Mouse (Mus musculus) left cerebral cortex, postnatal 25 days (tissue): ENCODE results near the gene Zfyve28. TPM values are rescaled to one million over a fixed set of nuclear protein-coding genes. Genes with fewer than 3 reads are reported as not detected.

ENCODE experiments used
- DNase-seq, 2 experiments: peaks; one replicate each; pipeline ENCODE4 v3.0.0; 2022; ENCODE audit warnings: low spot score in 2 of 2, mixed read lengths in 1 of 2
- intact Hi-C: fragments of 180-260 bp; cut with DNase I; formaldehyde crosslinking; loops from one replicate; pipeline ENCODE4 v1.15.1; 2025
- total RNA-seq, 2 experiments: library from RNA; stranded (reverse); gene quantifications; 2 replicates each; pipeline ENCODE4 v1.2.3; 2021

Zfyve28 gene
- total RNA-seq, 2 experiments from 2014 or later = 40.6 to 62.2 TPM

DNA sequence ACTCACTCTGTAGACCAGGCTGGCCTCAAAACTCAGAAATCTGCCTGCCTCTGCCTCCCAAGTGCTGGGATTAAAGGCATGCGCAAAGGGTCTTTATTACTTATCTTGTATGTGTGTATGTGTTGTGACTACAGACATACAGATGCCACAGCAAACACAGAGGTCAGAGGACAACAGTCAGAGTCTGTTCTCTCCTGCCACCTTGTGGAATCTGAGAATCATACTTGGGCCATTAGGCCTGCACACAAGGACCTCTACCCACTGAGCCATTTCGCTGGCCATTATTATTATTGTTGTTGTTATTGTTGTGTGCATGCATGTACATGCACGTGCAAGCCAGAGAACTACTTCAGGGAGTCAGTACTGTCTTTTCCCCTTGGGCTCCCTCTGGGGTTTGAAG, 33.1 kb downstream of the Zfyve28 start:
- intact Hi-C loops = no loop called here
- DNase-seq = no peak

- intact Hi-C loops = no loop called here
- DNase-seq = no peak
Observed at GRCm38 (mm10) chr5:34254309-34254708, 33.9 kb downstream of the Zfyve28 start.

DNA sequence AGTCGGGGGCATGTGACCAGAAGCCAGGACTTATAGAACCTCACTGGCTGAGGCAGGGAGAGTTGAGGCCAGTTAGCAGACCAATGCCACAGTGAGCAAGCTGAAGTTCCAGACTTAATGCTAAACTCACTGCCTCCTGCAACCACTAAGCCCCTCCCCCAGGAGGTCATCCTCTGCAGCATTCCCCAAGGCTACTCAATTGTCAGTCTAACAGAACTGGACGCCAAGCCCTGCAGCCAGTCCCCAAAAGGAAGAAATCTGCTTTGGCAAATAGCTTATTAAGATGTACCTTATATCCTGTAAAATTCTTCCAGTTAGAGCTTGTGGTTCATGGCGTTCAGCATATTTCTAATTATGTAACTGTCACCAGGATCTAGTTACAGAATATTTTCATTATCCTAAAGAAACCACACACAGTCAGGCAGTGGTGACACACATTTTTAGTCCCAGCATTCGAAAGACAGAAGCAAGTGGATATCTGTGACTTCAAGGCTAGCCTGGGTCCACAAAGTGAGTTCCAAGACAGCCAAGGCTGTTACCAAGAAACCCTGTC, 35.2 kb downstream of the Zfyve28 start:
- intact Hi-C loops = no loop called here
- DNase-seq = peak in 1 of 2 experiments; percentile 52

DNA sequence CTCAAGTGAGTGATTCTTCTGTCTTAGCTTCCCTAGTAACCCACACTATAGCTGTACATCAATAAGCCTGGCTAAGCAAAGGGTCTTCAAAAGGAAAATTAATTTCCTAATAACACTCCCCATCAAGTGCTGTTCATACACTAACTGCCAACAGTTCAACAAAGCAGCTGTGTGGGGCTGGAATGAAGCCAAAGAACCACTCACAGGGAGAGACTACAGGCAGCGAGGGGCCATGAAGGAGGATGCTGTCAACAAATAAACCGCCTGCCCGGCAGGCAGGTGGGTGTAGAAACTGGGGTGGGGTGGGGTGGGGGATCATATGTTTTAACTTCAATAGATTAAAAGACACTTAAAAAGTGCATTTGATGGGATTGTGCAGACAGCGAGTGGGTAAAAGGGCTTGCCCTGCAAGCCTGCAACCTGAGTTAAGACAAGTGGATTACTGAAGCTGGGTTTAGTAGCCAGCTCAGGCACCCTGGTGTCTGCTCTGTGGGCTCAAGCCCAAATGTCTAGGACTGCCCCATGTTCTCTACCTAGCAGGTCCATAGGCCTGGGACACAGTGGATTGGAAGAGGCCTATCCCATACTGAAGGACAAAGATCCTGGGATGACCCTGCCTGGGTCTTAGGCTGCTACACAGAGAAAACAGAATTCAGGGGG, 35.8 kb downstream of the Zfyve28 start:
- no peak for DNase-seq
- intact Hi-C loops = no loop called here

DNA sequence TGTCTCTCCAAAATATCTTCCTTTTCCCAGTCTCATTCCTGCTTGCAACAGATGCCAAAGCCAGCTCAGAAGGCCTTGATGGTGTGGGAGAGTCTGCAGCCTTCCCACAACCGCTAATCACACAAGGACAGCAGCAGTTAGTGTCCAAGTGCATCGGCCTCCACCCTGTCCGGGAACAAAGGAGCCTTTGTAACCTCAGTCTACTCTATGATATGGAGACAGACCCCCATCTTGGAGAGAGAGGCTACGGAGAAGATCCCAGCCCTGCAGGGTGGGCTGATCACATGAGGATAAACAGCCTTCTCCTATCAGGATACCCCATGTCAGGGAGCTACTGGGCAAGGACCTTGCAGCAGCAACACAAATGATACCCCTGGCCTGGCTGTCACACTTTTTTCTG, 36.5 kb downstream of the Zfyve28 start:
- no peak for DNase-seq
- intact Hi-C loops = no loop called here

DNA sequence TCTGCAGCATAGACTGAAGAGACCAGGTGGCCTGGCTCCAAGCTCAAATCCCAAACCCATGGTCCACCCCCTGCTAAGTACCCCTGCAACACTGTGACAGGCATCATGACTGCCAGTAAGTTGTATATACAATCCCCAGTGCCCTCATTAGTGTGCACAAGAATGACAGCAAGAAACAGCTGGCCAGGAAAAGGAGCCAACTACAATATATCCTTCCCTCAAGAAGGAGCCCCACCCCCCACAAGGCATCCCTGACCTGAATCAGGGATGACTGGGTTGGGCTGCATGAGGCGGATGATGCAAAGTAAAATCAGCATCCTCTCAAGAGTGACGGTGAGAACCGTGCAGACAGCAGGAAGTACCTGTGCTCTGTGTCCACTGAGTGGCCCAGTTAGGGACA, 38.2 kb downstream of the Zfyve28 start:
- DNase-seq = no peak
- intact Hi-C loops = no loop called here

DNA sequence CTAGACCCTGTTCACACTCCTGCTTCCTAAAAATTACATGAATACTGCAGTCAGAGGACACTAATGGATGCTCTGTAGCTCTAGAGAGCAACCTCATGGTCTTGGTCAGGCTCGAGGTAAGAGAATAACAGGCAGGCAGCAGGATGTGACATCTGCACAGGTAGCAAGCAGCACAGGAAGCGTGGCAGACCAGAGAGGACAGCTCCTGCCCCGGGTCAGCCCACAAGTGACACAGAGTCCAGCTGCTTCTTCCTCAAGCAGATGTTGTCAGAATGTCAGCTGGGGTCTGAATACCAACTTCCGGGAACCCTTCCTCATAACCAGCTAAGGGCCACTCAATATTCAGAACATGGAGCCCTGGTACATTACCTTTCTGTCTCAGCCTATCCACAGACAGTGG, 39.1 kb downstream of the Zfyve28 start:
- intact Hi-C loops = no loop called here
- DNase-seq = no peak

GRCm38 (mm10) chr5:34246443-34246842, 41.8 kb downstream of the Zfyve28 start:
- intact Hi-C loops = no loop called here
- DNase-seq = no peak

- intact Hi-C loops = loop anchor here (2.0 kb wide), 2 partner anchors 34 to 46 kb away; no protein-coding TSS in a partner anchor
- no peak for DNase-seq
Observed at GRCm38 (mm10) chr5:34243062-34243461, 45.2 kb downstream of the Zfyve28 start.

DNA sequence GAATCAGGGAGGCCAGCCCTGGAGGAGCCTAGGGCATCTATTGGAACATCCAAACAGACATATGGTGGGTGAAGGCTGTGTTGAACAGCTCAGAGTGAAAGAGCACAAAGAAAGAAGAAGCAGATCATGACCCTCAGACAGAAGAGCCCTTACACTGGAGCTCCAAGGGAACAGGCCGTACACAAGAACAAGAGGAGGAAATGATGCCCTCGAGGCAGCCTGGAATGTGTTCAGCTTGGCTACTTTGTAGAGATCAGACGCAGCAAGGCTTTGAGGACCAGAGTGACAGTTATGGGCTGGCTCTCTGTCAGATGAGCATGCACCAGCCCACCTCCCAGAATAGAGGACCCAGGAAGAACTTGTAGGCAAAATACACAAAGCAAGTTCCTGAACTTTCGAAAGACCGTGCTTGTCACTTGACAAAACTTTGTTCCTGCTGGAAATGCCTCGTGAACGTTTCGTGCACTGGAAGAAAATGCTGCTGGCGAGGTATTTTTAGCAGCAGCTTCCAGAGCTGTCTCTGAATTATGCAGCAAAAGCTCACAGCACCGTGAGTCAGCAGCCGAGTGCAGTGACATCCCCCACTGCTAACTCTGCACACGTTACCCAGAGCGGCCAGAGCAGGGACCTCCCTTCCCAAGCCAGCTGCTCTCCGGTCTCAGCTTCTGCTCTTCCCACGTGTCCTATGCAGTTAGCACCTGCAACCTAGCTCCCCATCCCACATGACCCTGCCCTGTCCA, 45.9 kb downstream of the Zfyve28 start:
- intact Hi-C loops = loop anchor here (2.0 kb wide), 2 partner anchors 34 to 46 kb away; no protein-coding TSS in a partner anchor
- DNase-seq = peak; percentile 79 to 96

DNA sequence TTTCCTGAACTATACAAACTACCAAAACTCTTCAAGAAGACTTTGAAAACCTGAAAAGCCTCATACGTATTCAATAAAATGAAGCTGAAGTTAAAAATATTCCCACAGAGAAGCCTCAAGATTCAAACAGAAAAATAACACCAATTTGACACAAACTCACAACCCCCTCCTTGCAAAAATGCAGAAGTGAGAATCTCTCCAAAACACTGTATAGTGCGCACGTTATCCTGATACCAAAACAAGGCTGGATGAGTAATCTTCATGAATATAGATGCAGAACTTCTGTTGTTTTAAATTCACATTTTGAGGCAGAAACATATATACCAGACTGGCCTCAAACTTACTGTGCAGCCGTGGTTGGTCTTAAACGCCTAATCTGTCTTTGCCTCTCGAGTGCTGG, 49.8 kb downstream of the Zfyve28 start:
- peak in 1 of 2 experiments; percentile 77 for DNase-seq
- intact Hi-C loops = no loop called here

DNA sequence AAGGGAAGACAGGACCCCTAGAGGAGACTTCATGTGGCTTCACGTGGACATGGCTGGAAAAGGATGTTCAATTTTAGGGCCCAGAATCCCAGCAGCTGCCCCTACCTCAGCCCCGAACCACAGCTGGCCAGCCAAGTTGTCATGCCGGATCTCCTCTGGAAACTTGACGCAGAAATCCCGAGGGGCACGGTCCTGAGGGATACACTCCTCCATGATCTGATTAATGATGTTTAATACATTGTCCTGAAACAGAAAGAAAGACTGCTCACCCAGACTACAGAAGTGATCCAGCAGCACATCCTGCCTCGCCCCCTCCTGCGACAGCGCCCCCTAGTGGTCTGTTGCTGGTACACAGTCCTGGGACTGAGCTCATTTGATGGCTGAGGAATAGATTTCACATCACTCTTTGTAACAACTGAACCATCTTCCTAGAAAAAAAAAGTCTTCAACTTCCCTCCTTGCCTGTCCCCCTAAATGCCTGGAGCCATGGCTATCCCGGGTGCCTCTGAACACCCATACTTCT, 52.3 kb downstream of the Zfyve28 start:
- DNase-seq = no peak
- intact Hi-C loops = no loop called here

- intact Hi-C loops = no loop called here
- DNase-seq = no peak
Observed at GRCm38 (mm10) chr5:34235056-34235455, 53.2 kb downstream of the Zfyve28 start.

GRCm38 (mm10) chr5:34233221-34233515, 55.1 kb downstream of the Zfyve28 start:
- intact Hi-C loops = no loop called here
- no peak for DNase-seq

DNA sequence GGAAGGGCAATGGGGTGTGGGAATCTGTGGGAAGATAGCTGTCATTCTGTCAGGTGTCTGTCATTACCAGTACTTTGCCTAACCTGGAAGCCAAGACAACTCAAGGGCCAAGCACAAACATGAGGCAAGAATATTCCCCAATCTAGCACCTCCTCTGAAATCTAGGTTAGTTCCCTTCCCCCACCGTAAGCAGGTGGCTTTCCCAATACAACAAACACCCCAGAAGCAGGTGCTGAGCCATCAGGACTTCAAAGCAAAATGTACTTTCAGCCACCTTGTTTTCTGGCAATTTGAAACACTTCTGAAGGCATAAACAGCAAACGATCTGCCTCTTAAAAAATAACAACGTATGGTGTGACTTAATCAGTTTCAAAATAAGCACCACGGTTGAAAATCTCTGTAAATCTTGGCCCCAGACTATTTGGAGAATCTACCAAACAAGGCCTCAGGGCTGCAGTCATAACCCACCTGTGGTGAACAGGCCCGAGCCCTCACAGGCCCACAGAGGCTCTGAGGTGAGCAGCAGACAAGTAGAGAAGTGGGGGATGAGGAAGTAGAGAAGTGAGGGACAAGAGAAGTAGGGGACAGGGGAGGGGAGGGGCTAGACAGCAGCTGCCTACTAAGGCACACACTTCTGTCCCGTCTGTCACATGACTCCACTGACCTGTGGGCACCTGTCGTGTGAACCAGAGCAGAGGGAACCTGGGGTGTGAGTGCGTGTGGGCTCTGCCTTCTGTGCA, 55.6 kb downstream of the Zfyve28 start:
- DNase-seq = no peak
- intact Hi-C loops = no loop called here

DNA sequence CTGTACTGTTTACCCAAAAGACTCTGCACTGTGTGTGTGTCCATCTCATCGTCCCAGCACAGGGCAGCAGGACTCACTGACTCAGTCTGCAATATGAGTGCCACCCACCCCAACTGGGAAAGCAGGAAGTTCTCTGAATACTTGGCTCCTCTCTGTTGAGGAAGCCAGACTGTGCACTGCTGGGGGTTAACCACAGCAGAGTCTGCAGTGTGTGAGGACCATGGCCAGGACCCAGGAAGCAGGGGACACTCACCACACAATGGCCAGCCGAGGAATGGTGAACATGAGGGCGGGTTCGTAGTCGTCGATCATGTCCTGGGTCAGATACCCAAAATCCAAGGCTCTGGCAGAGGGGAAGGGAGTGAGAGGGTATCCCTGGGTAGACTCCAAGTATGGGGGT, 56.3 kb downstream of the Zfyve28 start:
- no peak for DNase-seq
- intact Hi-C loops = no loop called here

GRCm38 (mm10) chr5:34230599-34231485, 57.4 kb downstream of the Zfyve28 start:
- DNase-seq = no peak
- intact Hi-C loops = no loop called here

DNA sequence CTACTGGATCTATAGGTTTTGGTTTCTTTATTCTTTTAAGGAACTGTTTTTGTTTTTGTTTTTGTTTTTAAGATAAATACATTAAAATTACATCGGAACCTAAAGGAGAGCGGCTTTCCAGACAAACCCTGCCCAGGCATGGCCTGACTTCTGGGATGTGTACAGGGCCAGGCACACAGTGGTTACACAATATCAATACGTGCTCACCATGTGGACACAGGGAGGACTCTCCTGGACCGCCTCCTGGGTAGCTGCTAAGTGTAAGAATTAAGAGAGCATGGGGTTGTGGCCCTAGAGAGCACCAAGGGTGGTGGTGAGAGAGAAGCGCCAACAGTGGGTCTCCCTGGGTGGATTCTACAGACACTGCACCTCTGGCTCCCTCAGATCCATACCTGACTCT, 58.7 kb downstream of the Zfyve28 start:
- intact Hi-C loops = no loop called here
- no peak for DNase-seq

DNA sequence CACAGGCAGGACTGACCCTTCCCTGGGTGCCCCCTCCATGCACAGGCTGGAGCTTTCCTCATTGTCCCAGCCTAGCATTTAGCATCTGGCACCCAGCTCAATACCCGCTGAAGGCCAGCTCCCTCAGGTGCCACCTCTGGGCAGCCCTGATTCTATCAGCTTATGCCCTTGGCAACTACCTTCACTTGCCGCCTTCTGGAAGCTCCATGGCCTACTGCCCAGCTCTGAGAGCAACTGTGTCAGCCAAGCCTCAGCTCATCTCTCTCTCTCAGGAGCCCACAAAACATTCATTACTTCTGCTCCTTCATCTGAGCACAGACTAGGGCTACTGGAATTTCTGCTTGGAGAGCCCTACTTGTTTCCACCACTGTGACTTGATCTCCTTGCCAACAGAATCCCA, 62.7 kb downstream of the Zfyve28 start:
- intact Hi-C loops = no loop called here
- no peak for DNase-seq
